Mouse (Mus musculus) Patski (cell line): ENCODE data around the gene Trip10. TPM values are rescaled to one million over a fixed set of nuclear protein-coding genes. Genes with fewer than 3 reads are reported as not detected.
A peak's percentile ranks its signal among the peaks of the same experiment; 100 is the strongest.

Experiments used
- ATAC-seq: fragments of 100-300 bp; one replicate; pipeline ENCODE4 v1.8.0; 2021
- CTCF ChIA-PET: fragments of 350-600 bp; sonication (Branson Sonifier 250); formaldehyde crosslinking; loops from one replicate; lab custom pipeline; 2022; ENCODE audit warnings: inconsistent platforms; lab: Charles Lee
- POLR2A ChIA-PET: fragments of 350-600 bp; sonication (Branson Sonifier 250); formaldehyde crosslinking; loops from one replicate; lab custom pipeline; 2022; ENCODE audit warnings: antibody characterized with exemption, inconsistent platforms; lab: Charles Lee
- DNase-seq: peaks from one replicate; pipeline ENCODE4 v3.0.0-alpha.2; 2011; ENCODE audit warnings: low read depth, low spot score
- H3K27me3 ChIP-seq: fragments of 371-371 bp; one replicate; pipeline ENCODE4 v1.5.1; 2021
- CTCF ChIP-seq: fragments of 100-300 bp; IDR thresholded peaks from one replicate; pipeline ENCODE4 v1.5.1; 2021
- in situ Hi-C: fragments of 300-500 bp; cut with MboI; formaldehyde crosslinking; loops from 3 replicates; pipeline ENCODE4 v1.11.1; 2018; ENCODE audit warnings: low pct_unique_long_range_greater_than_20kb, mixed read lengths
- polyA plus RNA-seq: library from polyadenylated mRNA; unstranded; gene quantifications from one replicate; pipeline ENCODE4 v1.2.3, GENCODE M21; 2021

The Trip10 gene
- polyA plus RNA-seq, 1 experiment from 2014 or later, result 157 TPM

DNA sequence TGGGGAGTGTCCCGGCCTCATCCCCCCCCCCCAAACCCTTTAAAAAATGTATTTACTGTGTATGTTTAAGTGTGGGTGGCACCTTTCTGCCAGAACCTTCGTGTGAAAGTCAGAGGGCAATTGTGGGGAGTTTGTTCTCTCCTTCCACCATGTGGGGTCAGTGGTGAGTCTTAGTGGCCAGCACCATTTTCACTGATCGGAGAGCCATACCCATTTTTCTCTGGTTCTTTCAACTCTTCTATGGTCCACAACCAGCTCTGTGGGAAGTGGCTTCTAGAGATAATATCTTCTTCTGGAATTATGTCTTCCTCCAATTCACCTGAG is 29.4 kb upstream of the Trip10 start:
- no peak for TF ChIP-seq CTCF
- ChIA-PET CTCF (interaction anchor here (0.7 to 6.8 kb wide), 18 partner anchors 8 to 141 kb away, joined by 3 to 46 read pairs (median 5); partner anchors contain the start of genes C3 and Gpr108), POLR2A (interaction anchor here (0.6 to 1.2 kb wide), 2 partner anchors 57 to 1146 kb away, joined by 3 to 4 read pairs; no protein-coding TSS in a partner anchor)
- in situ Hi-C loops, result loop anchor here (5.0 kb wide), 2 partner anchors 57 to 112 kb away; partner anchors contain the start of gene Vav1
- ATAC-seq (no peak), DNase-seq (no peak)
- no peaks in the 10 kb centered on the region for H3K27me3 ChIP-seq

- in situ Hi-C loops, result no loop called here
- no peak for DNase-seq
- ChIA-PET CTCF (interaction anchor here (6.8 kb wide), 1 partner anchor 54 kb away, joined by 46 read pairs; no protein-coding TSS in a partner anchor), POLR2A (no interaction called here)
- no peaks in the 10 kb centered on the region for H3K27me3 ChIP-seq
- no peak for ATAC-seq
- TF ChIP-seq CTCF, result no peak
These were observed 27.3 kb upstream of the Trip10 start for GRCm38 (mm10) chr17:57221911-57222310.

DNA sequence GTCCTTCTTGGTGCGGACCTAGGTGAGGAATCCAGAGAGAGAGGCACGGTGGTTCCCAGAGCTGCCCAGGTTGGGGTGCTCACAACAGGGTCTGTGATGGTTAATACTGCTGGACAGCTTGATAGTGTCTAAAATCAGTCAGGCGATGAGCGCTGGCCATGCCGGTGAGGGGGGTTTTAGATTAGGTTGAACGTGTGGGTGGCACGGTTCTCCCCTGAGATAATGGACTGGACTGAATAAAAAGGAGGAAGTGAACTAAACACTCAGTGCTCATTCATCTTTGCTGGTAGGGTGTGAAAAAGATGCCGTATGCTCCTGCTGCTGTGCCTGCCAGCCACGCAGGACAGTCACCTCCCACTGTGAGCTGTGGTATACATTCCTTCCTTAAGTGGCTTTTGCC is 25.9 kb upstream of the Trip10 start:
- no peak for DNase-seq

DNA sequence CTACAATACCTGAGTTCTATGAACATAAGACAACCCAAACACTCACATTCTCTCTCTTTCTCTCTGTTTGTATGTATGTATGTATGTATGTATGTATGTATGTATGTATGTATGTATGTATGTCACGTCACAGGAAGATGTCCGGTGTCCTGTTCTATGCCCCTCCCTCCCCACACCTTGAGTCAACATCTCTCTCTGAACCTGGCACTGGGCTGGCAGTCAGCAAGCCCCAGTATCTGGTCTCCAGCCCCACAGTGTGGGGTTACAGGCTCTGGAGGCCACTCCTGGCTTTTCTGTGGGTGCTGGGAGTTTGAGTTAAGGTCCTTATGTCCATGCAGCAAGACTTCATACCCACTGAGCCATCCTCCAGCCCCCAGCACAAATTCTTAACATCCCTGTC is 21.8 kb upstream of the Trip10 start:
- ChIA-PET POLR2A (no interaction called here), CTCF (interaction anchor here (0.9 to 1.7 kb wide), 4 partner anchors 8 to 21 kb away, joined by 3 to 8 read pairs (median 4); partner anchors contain the start of gene Gpr108)
- no peak for ATAC-seq
- no peaks in the 10 kb centered on the region for H3K27me3 ChIP-seq
- no peak for TF ChIP-seq CTCF
- no peak for DNase-seq
- in situ Hi-C loops, result no loop called here

More for the DNA sequence above, 25.9 kb upstream of the Trip10 start:
- TF ChIP-seq CTCF, result no peak
- in situ Hi-C loops, result no loop called here
- ChIA-PET CTCF (interaction anchor here (0.7 to 6.8 kb wide), 4 partner anchors 11 to 113 kb away, joined by 3 to 46 read pairs (median 3); no protein-coding TSS in a partner anchor), POLR2A (interaction anchor here (1.1 kb wide), 1 partner anchor 51 kb away, joined by 3 read pairs; no protein-coding TSS in a partner anchor)
- ATAC-seq, result no peak
- no peaks in the 10 kb centered on the region for H3K27me3 ChIP-seq

DNA sequence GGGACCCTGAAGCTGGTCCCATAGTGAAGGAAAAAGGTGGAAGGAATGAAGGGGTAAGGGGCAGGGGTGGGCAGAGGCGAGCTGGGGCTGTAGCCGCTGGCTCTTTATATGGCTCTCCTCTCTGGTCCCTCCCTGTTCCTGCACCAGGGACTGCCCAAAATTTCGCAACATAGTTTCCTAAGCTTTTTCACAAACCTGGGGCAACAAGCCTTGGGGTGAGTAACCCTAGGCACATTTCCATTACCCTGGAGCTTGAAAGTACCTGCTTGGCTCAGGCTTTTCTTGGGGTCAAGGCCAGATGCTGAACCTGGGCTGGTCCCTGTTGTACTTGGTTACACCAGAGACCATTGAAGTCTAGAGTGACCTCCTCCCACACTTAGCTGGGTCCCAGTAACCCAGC is 21.2 kb upstream of the Trip10 start, which contains the start of gene C3:
Gene C3 (minus strand): TSS at position 123 of the 400 bp plus-strand sequence.
- no peaks in the 10 kb centered on the region for H3K27me3 ChIP-seq
- DNase-seq, result no peak
- in situ Hi-C loops, result no loop called here
- ChIA-PET CTCF (interaction anchor here (0.9 to 1.7 kb wide), 4 partner anchors 8 to 49 kb away, joined by 3 to 8 read pairs (median 4); partner anchors contain the start of gene Gpr108), POLR2A (no interaction called here)
- TF ChIP-seq CTCF, result no peak
- peak; percentile 40 for ATAC-seq

DNA sequence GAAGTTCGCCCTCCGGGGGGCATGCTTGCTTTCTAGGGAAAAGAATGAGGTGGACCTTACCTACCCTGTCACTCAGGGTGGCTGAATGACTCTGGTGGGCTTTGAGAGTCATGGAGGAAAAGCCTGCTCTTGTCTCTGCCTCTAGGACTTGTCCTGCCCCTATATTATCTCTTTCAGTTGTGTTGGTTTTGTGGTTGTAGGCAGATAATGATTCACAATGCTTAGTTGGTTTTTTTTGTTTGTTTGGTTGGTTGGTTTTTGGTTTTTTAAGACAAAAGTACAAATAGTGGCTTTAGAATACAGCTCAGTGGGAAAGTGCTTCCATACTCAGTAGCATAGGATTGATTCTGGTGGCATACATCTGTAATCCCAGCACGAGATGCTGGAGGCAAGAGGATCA is 20.4 kb upstream of the Trip10 start:
- TF ChIP-seq CTCF, result no peak
- ChIA-PET CTCF (interaction anchor here (1.5 to 1.7 kb wide), 2 partner anchors 9 to 48 kb away, joined by 3 to 8 read pairs; no protein-coding TSS in a partner anchor), POLR2A (interaction anchor here (1.5 kb wide), 1 partner anchor 15 kb away, joined by 5 read pairs; no protein-coding TSS in a partner anchor)
- DNase-seq (no peak), ATAC-seq (no peak)
- no peaks in the 10 kb centered on the region for H3K27me3 ChIP-seq
- in situ Hi-C loops, result no loop called here

DNA sequence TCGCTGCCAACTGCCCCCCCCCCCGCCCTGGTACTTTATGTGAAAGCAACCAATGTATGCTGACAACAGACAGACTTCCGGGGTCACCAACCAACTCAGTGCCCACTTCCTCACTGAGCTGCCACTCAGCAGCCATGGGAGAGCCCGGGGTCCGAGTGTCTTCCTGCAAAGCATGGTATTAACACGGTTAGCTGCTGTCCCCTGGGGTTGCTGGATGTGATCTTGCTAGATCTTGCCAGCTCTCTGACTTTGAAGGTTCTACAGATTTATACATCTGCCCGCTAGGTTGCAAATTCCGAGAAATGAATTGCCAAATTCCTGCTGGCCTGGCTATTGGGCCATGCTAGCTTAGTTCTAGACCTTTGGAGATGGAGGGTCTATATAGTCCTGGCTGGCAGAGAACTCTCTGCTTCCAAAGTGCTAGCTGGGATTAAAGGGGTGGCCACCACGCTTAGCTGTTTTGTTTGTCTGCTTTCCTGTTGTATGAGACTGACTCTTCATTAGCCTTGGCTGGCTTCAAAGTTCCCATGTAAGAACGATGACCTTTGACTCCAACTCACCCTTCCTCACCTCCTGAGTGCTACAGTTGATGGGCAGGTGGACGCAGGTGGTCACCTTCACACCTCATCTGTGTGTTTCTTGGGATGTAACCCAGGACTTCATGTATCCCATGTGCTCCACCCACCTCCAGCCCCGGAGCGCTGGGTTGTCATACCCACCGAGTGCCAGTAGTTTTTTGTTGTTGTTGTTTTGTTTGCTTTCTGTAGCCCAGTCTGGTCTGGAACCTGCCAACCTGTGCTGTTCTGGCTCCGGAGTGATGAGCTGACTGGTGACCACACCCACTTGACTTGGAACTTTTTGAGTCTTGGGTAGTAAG is 19.2 kb upstream of the Trip10 start:
- no peak for TF ChIP-seq CTCF
- ATAC-seq, result no peak
- CTCF ChIA-PET, result interaction anchor here (0.8 to 2.1 kb wide), 5 partner anchors 10 to 105 kb away, joined by 3 to 12 read pairs (median 5); partner anchors contain the start of gene Gpr108
- in situ Hi-C loops, result no loop called here
- H3K27me3 ChIP-seq, result no peaks in the 10 kb centered on the region
- POLR2A ChIA-PET, result interaction anchor here (1.5 kb wide), 1 partner anchor 14 kb away, joined by 5 read pairs; no protein-coding TSS in a partner anchor
- DNase-seq, result no peak

DNA sequence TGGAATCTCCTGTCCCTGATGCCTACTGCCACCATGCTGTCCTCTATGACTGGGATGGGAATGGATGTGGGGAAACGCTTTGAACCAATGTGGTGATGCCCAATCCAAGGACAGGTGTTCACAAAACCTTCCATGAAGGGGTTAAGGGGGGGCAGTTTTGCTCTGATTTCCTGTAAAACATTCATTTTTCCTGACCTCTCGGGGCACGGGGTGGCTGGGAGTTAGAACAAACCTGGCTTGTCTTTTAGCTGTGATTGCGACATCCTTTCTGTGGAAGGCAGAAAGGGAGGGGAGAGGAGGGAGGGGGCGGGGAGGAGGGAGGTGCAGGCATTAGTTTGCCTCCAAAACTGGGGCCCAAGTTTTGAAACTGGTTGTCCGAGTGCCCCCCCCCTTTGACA is 18.5 kb upstream of the Trip10 start:
- no peak for TF ChIP-seq CTCF
- ATAC-seq, result no peak
- CTCF ChIA-PET, result interaction anchor here (0.9 to 2.1 kb wide), 5 partner anchors 9 to 103 kb away, joined by 3 to 12 read pairs (median 5); partner anchors contain the start of gene Gpr108
- H3K27me3 ChIP-seq, result no peaks in the 10 kb centered on the region
- in situ Hi-C loops, result no loop called here
- no peak for DNase-seq
- POLR2A ChIA-PET, result no interaction called here

DNA sequence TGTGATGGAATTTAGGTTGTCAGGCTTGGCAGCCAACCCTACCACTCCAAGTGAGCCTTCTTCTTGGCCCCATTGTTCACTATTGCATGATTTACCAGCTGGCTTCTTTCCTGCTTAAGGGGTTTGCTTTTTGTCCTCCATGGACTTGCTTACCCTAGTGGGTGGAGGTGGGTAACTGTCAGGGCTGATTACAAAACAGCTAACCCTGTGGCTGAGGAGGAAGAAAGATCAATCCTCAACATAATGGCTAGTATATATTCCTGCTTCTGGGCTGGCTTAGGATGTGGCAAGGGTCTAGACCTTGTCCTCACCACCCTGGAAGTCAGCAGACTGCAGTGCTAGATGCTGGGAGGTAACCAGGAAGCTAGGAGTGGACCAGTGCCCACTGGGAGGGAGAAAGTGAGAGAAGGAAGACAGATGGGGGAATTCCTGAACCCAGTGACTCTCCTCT is 17.9 kb upstream of the Trip10 start:
- ATAC-seq, result no peak
- POLR2A ChIA-PET, result interaction anchor here (0.6 kb wide), 1 partner anchor 42 kb away, joined by 4 read pairs; no protein-coding TSS in a partner anchor

GRCm38 (mm10) chr17:57232200-57232599 is 17.1 kb upstream of the Trip10 start:
- CTCF ChIA-PET, result interaction anchor here (2.1 to 3.5 kb wide), 2 partner anchors 12 to 13 kb away, joined by 12 to 17 read pairs; no protein-coding TSS in a partner anchor
- ATAC-seq, result no peak
- no peak for TF ChIP-seq CTCF
- no peak for DNase-seq
- POLR2A ChIA-PET, result no interaction called here
- in situ Hi-C loops, result no loop called here
- no peaks in the 10 kb centered on the region for H3K27me3 ChIP-seq

More for the DNA sequence above, 17.9 kb upstream of the Trip10 start:
- CTCF ChIA-PET, result interaction anchor here (0.9 to 2.1 kb wide), 4 partner anchors 9 to 103 kb away, joined by 3 to 12 read pairs (median 4); partner anchors contain the start of gene Gpr108
- no peaks in the 10 kb centered on the region for H3K27me3 ChIP-seq
- in situ Hi-C loops, result no loop called here
- DNase-seq, result no peak
- TF ChIP-seq CTCF, result no peak
